ENCODE assay signal across 28 mouse cellular contexts in genomic region chr5:45689152-45689551, GRCm38 (mm10). TPM values are rescaled to one million over a fixed set of nuclear protein-coding genes. Genes with fewer than 3 reads are reported as not detected.
A peak's percentile ranks its signal among the peaks of the same experiment; 100 is the strongest.
DNase-seq lines count a peak whose midpoint lies in the region; ATAC-seq and TF ChIP-seq lines count a peak whose summit lies in the region.
"Had no signal": no experiment of that assay in that cellular context is flagged by ENCODE, and none has a peak within 500 bp of the region (broad histone marks: within the 10 kb centered on the region; RNA-seq: fewer than 3 reads in every experiment).

No protein-coding gene starts in this region.

- in situ Hi-C loops in ES-E14 (cut with MboI; ENCODE audit: low sequenced_read_pairs in 2 of 2, unreplicated experiment in 2 of 2) = no loop called here

- H3K9me3 ChIP-seq in liver, embryonic 12.5 days (replicated peaks) = no peaks in the 10 kb centered on the region
- H3K9me3 ChIP-seq in liver, postnatal 0 days (ENCODE audit: low read length) = no peaks in the 10 kb centered on the region
- no peaks in the 10 kb centered on the region for H3K9me3 ChIP-seq in ES-E14 (ENCODE audit: control insufficient read depth, insufficient read depth, low read depth, low read length)
- H3K9me3 ChIP-seq in heart, embryonic 11.5 days (replicated peaks; ENCODE audit: control insufficient read depth, low read length) = no peaks in the 10 kb centered on the region
- H3K9me3 ChIP-seq: forebrain, embryonic 10.5 days; hindbrain, embryonic 13.5 days; kidney, embryonic 15.5 days; limb, embryonic 13.5 days; midbrain, embryonic 15.5 days; neural tube, embryonic 13.5 days had no signal

- no peak overlapping the region for H3K4me3 ChIP-seq in liver, embryonic 12.5 days
- H3K4me3 ChIP-seq in liver, postnatal 0 days (ENCODE audit: low read depth, low read length) = no peak overlapping the region
- H3K4me3 ChIP-seq in ES-E14 (ENCODE audit: insufficient read depth in 1 of 2, low read depth in 1 of 2, low read length in 2 of 2, poor library complexity in 1 of 2, severe bottlenecking in 1 of 2) = no peak overlapping the region
- H3K4me3 ChIP-seq in heart, embryonic 11.5 days (ENCODE audit: low read depth, low read length) = no peak overlapping the region
- H3K4me3 ChIP-seq: forebrain, embryonic 10.5 days; hindbrain, embryonic 13.5 days; kidney, embryonic 15.5 days; limb, embryonic 13.5 days; midbrain, embryonic 15.5 days; myocyte; neural tube, embryonic 13.5 days had no signal

- no peaks in the 10 kb centered on the region for H3K27me3 ChIP-seq in liver, embryonic 12.5 days (replicated peaks)
- no peaks in the 10 kb centered on the region for H3K27me3 ChIP-seq in liver, postnatal 0 days (ENCODE audit: insufficient read depth, low read length)
- H3K27me3 ChIP-seq in heart, embryonic 11.5 days (ENCODE audit: control insufficient read depth, insufficient read depth, low read length) = no peaks in the 10 kb centered on the region
- H3K27me3 ChIP-seq: hindbrain, embryonic 13.5 days; kidney, embryonic 15.5 days; limb, embryonic 13.5 days; midbrain, embryonic 15.5 days; neural tube, embryonic 13.5 days; Patski had no signal

- 0 out of 2 replicates have a peak, but pooled peaks have one; percentile 47 for ATAC-seq in liver, embryonic 12.5 days
- no peak for ATAC-seq in liver, postnatal 0 days
- no peak for ATAC-seq in heart, embryonic 11.5 days (replicated peaks; ENCODE audit: insufficient number of reproducible peaks, low FRiP score, low TSS enrichment)
- ATAC-seq: forebrain, embryonic 16.5 days; midbrain, embryonic 15.5 days; Patski had no signal

- H3K36me3 ChIP-seq in liver, embryonic 12.5 days = peaks cover 61% of the 10 kb centered on the region
- H3K36me3 ChIP-seq in liver, postnatal 0 days (replicated peaks; ENCODE audit: insufficient read depth, low read length) = peaks cover 14% of the 10 kb centered on the region; the same call in 1 of the 2 replicates
- peaks cover 2% of the 10 kb centered on the region; the same call in 1 of the 2 replicates for H3K36me3 ChIP-seq in ES-E14 (ENCODE audit: control insufficient read depth, insufficient read depth, low read length, poor library complexity, severe bottlenecking)
- H3K36me3 ChIP-seq in heart, embryonic 11.5 days (ENCODE audit: control insufficient read depth, insufficient read depth, low read length) = peaks cover 6% of the 10 kb centered on the region; the same call in 1 of the 2 replicates
- H3K36me3 ChIP-seq: hindbrain, embryonic 13.5 days; midbrain, embryonic 15.5 days had no signal

- intact Hi-C loops in heart, postnatal 25 days (cut with DNase I) = no loop called here

- H3K4me1 ChIP-seq in liver, embryonic 12.5 days = 0 out of 2 replicates have a peak, but pooled peaks cover 3% of the 10 kb centered on the region
- H3K4me1 ChIP-seq in liver, postnatal 0 days (ENCODE audit: insufficient read depth) = no peaks in the 10 kb centered on the region
- 0 out of 4 replicates have a peak, but pooled peaks cover 0 to 1% of the 10 kb centered on the region in 2 experiments for H3K4me1 ChIP-seq in ES-E14 (ENCODE audit: control insufficient read depth in 2 of 2, insufficient read depth in 2 of 2, low read length in 2 of 2, poor library complexity in 1 of 2)
- H3K4me1 ChIP-seq in heart, embryonic 11.5 days (ENCODE audit: control insufficient read depth, insufficient read depth, low read length) = no peaks in the 10 kb centered on the region
- H3K4me1 ChIP-seq: forebrain, embryonic 10.5 days; hindbrain, embryonic 13.5 days; kidney, embryonic 15.5 days; limb, embryonic 13.5 days; midbrain, embryonic 15.5 days; neural tube, embryonic 13.5 days had no signal

- TF ChIP-seq EP300 in liver, postnatal 0 days (IDR thresholded peaks at IDR 0.05; ENCODE audit: low read depth) = no peak

- H3K4me2 ChIP-seq in liver, embryonic 12.5 days = no peak overlapping the region
- no peak overlapping the region for H3K4me2 ChIP-seq in liver, postnatal 0 days (ENCODE audit: low read depth, low read length)
- H3K4me2 ChIP-seq in heart, embryonic 11.5 days = no peak overlapping the region
- H3K4me2 ChIP-seq: hindbrain, embryonic 13.5 days; kidney, embryonic 15.5 days; limb, embryonic 13.5 days; midbrain, embryonic 15.5 days; neural tube, embryonic 13.5 days had no signal

- WGBS in liver, embryonic 12.5 days (ENCODE audit: insufficient replicate concordance) = 66% methylated on average over 4 of the region's 4 CpGs
- WGBS in liver, postnatal 0 days (ENCODE audit: insufficient replicate concordance) = 72% methylated on average over 4 of the region's 4 CpGs
- WGBS in heart, embryonic 11.5 days (ENCODE audit: insufficient replicate concordance) = 92% methylated on average over 4 of the region's 4 CpGs

- H3K9ac ChIP-seq in liver, embryonic 12.5 days = no peak overlapping the region
- no peak overlapping the region for H3K9ac ChIP-seq in liver, postnatal 0 days (replicated peaks)
- H3K9ac ChIP-seq in ES-E14 (ENCODE audit: insufficient read depth, low read depth, low read length, poor library complexity, severe bottlenecking) = no peak overlapping the region
- no peak overlapping the region for H3K9ac ChIP-seq in heart, embryonic 11.5 days (ENCODE audit: low read depth, low read length)
- H3K9ac ChIP-seq: hindbrain, embryonic 13.5 days; kidney, embryonic 15.5 days; limb, embryonic 13.5 days; midbrain, embryonic 15.5 days; neural tube, embryonic 13.5 days had no signal

- no peak overlapping the region; the same call in 1 of the 2 replicates for H3K27ac ChIP-seq in liver, embryonic 12.5 days
- no peak overlapping the region for H3K27ac ChIP-seq in liver, postnatal 0 days (ENCODE audit: low read depth)
- H3K27ac ChIP-seq in ES-E14 (ENCODE audit: insufficient read depth, low read depth, low read length, poor library complexity, severe bottlenecking) = no peak overlapping the region
- H3K27ac ChIP-seq in heart, embryonic 11.5 days (ENCODE audit: low read depth, low read length) = no peak overlapping the region
- H3K27ac ChIP-seq: forebrain, embryonic 10.5 days; hindbrain, embryonic 13.5 days; kidney, embryonic 15.5 days; limb, embryonic 13.5 days; midbrain, embryonic 15.5 days; neural tube, embryonic 13.5 days had no signal

- TF ChIP-seq CTCF in liver, postnatal 0 days (IDR thresholded peaks at IDR 0.05; ENCODE audit: low read depth) = no peak

- DNase-seq in liver, postnatal 0 days = no peak
- DNase-seq in ES-E14 (ENCODE audit: low read depth, low spot score) = no peak
- peak; percentile 11 for DNase-seq in brain, adult 2 months (ENCODE audit: low read depth, low spot score)
- DNase-seq in heart, postnatal 25 days (ENCODE audit: low spot score) = no peak
- no peak for DNase-seq in adrenal gland, postnatal 14 days
- DNase-seq: adrenal gland, postnatal 25 days; cerebellum, adult 11 months; cerebellum, postnatal 14 days; gastrocnemius, postnatal 25 days; heart, adult 18-20 months; heart, postnatal 36 days; kidney, adult 11 months; kidney, postnatal 4 days; lung, postnatal 10 days; retina, postnatal 1 day; right cerebral cortex, postnatal 25 days had no signal

TF ChIP-seq in ES-E14, 5 proteins besides CTCF, POLR2A, EP300 and RAD21:
- TF ChIP-seq MAFK (IDR thresholded peaks at IDR 0.05; ENCODE audit: insufficient read depth, low read depth, low read length) (peak; percentile 67; the same call in 1 of the 2 replicates), CHD2 (IDR thresholded peaks at IDR 0.05; ENCODE audit: low read depth, low read length) (no peak)

RNA-seq across cellular contexts. Expression of gene Ncapg, which starts 19.4 kb away (rescaled TPM):
- 59.9 and 62.7 TPM in 2 replicates for polyA plus RNA-seq in liver, embryonic 12.5 days (2016; fragmentation: Nextera tagmentation; extraction: Ambion mirVana)
- polyA plus RNA-seq in liver, postnatal 0 days (2015; fragmentation: Nextera tagmentation; extraction: Ambion mirVana) = 20.3 and 24.1 TPM in 2 replicates
- 51.8 and 63.5 TPM in 2 replicates for total RNA-seq in ES-E14 (2012; rRNA removed)
- polyA plus RNA-seq in heart, embryonic 11.5 days (2014; fragmentation: Nextera tagmentation; extraction: Ambion mirVana) = 39.6 and 43.1 TPM in 2 replicates
- total RNA-seq in heart, postnatal 25 days (2021) = under 1 TPM; 0.60 to 0.61 TPM
- total RNA-seq in adrenal gland, postnatal 14 days (2021) = 7.6 and 9.8 TPM in 2 replicates

RNA-seq across cellular contexts. Expression of gene Fam184b, which starts 49.7 kb away (rescaled TPM):
- polyA plus RNA-seq in liver, embryonic 12.5 days (2016; fragmentation: Nextera tagmentation; extraction: Ambion mirVana) = 0.18 and 0.29 TPM in 2 replicates
- 0.06 and 0.07 TPM in 2 replicates for polyA plus RNA-seq in liver, postnatal 0 days (2015; fragmentation: Nextera tagmentation; extraction: Ambion mirVana)
- total RNA-seq in ES-E14 (2012; rRNA removed) = 0.42 and 0.45 TPM in 2 replicates
- polyA plus RNA-seq in heart, embryonic 11.5 days (2014; fragmentation: Nextera tagmentation; extraction: Ambion mirVana) = 0.06 and 0.39 TPM in 2 replicates
- total RNA-seq in heart, postnatal 25 days (2021) = under 1 TPM in 1 of 2 experiments, not detected in 1; 0.08 TPM
- 0.74 and 1.2 TPM in 2 replicates for total RNA-seq in adrenal gland, postnatal 14 days (2021)
- total RNA-seq: megakaryocyte-erythroid progenitor cell, adult 5-6 weeks had no signal
